Mouse (Mus musculus) layer of hippocampus, postnatal 14 days (tissue): ENCODE measurements around the gene Mrpl54. TPM values are rescaled to one million over a fixed set of nuclear protein-coding genes. Genes with fewer than 3 reads are reported as not detected.
"Not testable (repeated sequence)": the region's sequence is repeated elsewhere in the genome, so short reads cannot be mapped to it uniquely, and the experiment has no call there.

Experiments used
- DNase-seq, 2 experiments: peaks; one replicate each; pipeline ENCODE4 v3.0.0; 2021 to 2022; ENCODE audit warnings: low spot score in 2 of 2, mixed read lengths in 1 of 2
- microRNA-seq, 2 experiments: library from miRNA; unstranded; fragments of <30 nt; microRNA quantifications; one replicate each; pipeline ENCODE4 v1.2.0; 2021
- total RNA-seq, 2 experiments: library from RNA; stranded (reverse); gene quantifications; 2 replicates each; pipeline ENCODE4 v1.2.3; 2021

The Mrpl54 gene
- total RNA-seq, 2 experiments from 2014 or later, result 36.5 to 50.4 TPM

GRCm38 (mm10) chr10:81230438-81231332 lies 36.0 kb downstream of the Mrpl54 start, which contains the start of gene Atcay:
Gene Atcay (minus strand): TSS chr10:81230833.
- peak; percentile 77 to 89 for DNase-seq

GRCm38 (mm10) chr10:81229735-81230437 lies 36.8 kb downstream of the Mrpl54 start:
- no peak for DNase-seq

- not testable (repeated sequence) for DNase-seq
Measured at GRCm38 (mm10) chr10:81223731-81224130, 43.0 kb downstream of the Mrpl54 start.

- no peak for DNase-seq
Measured at GRCm38 (mm10) chr10:81221402-81222015, 45.2 kb downstream of the Mrpl54 start.

GRCm38 (mm10) chr10:81217964-81218363 lies 48.8 kb downstream of the Mrpl54 start:
- DNase-seq, result no peak

GRCm38 (mm10) chr10:81217267-81217666 lies 49.5 kb downstream of the Mrpl54 start:
- not testable (repeated sequence) for DNase-seq

- no peak for DNase-seq
Measured at GRCm38 (mm10) chr10:81216810-81217209, 49.9 kb downstream of the Mrpl54 start.

GRCm38 (mm10) chr10:81216260-81216659 lies 50.5 kb downstream of the Mrpl54 start:
- DNase-seq, result no peak

Small RNA genes within 50 kb of the gene (microRNA-seq; reads per million reads assigned to microRNA genes)
- gene Mir3057, result 52.5 to 74.2 reads per million in 2 experiments

Other genes with a start within 250 kb of the Mrpl54 start
- gene Diras1, start 241.3 kb downstream of the Mrpl54 start, total RNA-seq, result 100 to 1,000 TPM; 100 to 105 TPM
- gene Slc39a3, start 229.5 kb downstream of the Mrpl54 start, total RNA-seq, result 10 to 100 TPM; 63.9 to 70.2 TPM
- gene Sgta, start 206.8 kb downstream of the Mrpl54 start, total RNA-seq, result 100 to 1,000 TPM; 169 to 174 TPM
- 10 to 100 TPM; 52.6 TPM for gene Thop1, start 196.9 kb downstream of the Mrpl54 start, total RNA-seq
- gene Creb3l3, start 168.1 kb downstream of the Mrpl54 start, total RNA-seq, result under 1 TPM; 0.17 to 0.46 TPM
- gene Map2k2, start 161.0 kb downstream of the Mrpl54 start, total RNA-seq, result 100 to 1,000 TPM; 132 to 134 TPM
- gene Zbtb7a, start 131.7 kb downstream of the Mrpl54 start, total RNA-seq, result 10 to 100 TPM; 61.6 to 63.6 TPM
- gene Pias4, start 99.0 kb downstream of the Mrpl54 start, total RNA-seq, result 10 to 100 TPM; 25.9 to 28.1 TPM
- gene Eef2, start 90.3 kb downstream of the Mrpl54 start, total RNA-seq, result 1,000 to 10,000 TPM; 1,016 to 1,032 TPM
- 10 to 100 TPM; 59.7 to 60.4 TPM for gene Dapk3, start 83.9 kb downstream of the Mrpl54 start, total RNA-seq
- gene 4930442H23Rik, start 83.1 kb downstream of the Mrpl54 start, total RNA-seq, result not detected
- gene Nmrk2, start 64.9 kb downstream of the Mrpl54 start, total RNA-seq, result under 1 TPM in 1 of 2 experiments, not detected in 1; 0.26 TPM
- gene Atcay, start 36.1 kb downstream of the Mrpl54 start, total RNA-seq, result 100 to 1,000 TPM; 149 to 157 TPM
- gene Zfr2, start 33.8 kb downstream of the Mrpl54 start, total RNA-seq, result 10 to 100 TPM; 58.8 to 63.0 TPM
- 100 to 1,000 TPM; 246 to 268 TPM for gene Matk, start 14.0 kb downstream of the Mrpl54 start, total RNA-seq
- 10 to 100 TPM; 39.9 to 41.8 TPM for gene Apba3, start within 50 bp of the Mrpl54 start, total RNA-seq
- 1 to 10 TPM; 1.6 to 2.5 TPM for gene Tjp3, start 24.6 kb upstream of the Mrpl54 start, total RNA-seq
- gene Pip5k1c, start 26.0 kb upstream of the Mrpl54 start, total RNA-seq, result 100 to 1,000 TPM; 330 to 352 TPM
- gene Cactin, start 54.2 kb upstream of the Mrpl54 start, total RNA-seq, result 10 to 100 TPM; 22.4 to 25.8 TPM
- 1 to 10 TPM; 1.8 to 2.2 TPM for gene Tbxa2r, start 61.8 kb upstream of the Mrpl54 start, total RNA-seq
- gene Gipc3, start 76.3 kb upstream of the Mrpl54 start, total RNA-seq, result 1 to 10 TPM; 1.4 to 1.5 TPM
- 10 to 100 TPM; 24.0 to 40.0 TPM for gene Hmg20b, start 83.5 kb upstream of the Mrpl54 start, total RNA-seq
- gene Mfsd12, start 90.6 kb upstream of the Mrpl54 start, total RNA-seq, result 10 to 100 TPM; 40.8 to 45.8 TPM
- gene 4930404N11Rik, start 98.9 kb upstream of the Mrpl54 start, total RNA-seq, result 1 to 10 TPM in 1 of 2 experiments, under 1 TPM in 1; 0.92 to 1.0 TPM
- gene Fzr1, start 111.6 kb upstream of the Mrpl54 start, total RNA-seq, result 10 to 100 TPM; 68.6 to 73.2 TPM
- 10 to 100 TPM; 73.7 to 74.3 TPM for gene Dohh, start 117.5 kb upstream of the Mrpl54 start, total RNA-seq
- 1 to 10 TPM; 3.1 to 4.5 TPM for gene Gm48551, start 117.5 kb upstream of the Mrpl54 start, total RNA-seq
- 1 to 10 TPM; 2.8 to 5.4 TPM for gene Gm48552, start 122.1 kb upstream of the Mrpl54 start, total RNA-seq
- gene Smim24, start 126.1 kb upstream of the Mrpl54 start, total RNA-seq, result 1 to 10 TPM; 1.1 to 1.5 TPM
- 10 to 100 TPM; 66.7 to 70.9 TPM for gene Nfic, start 188.7 kb upstream of the Mrpl54 start, total RNA-seq
- gene Celf5, start 215.8 kb upstream of the Mrpl54 start, total RNA-seq, result 100 to 1,000 TPM; 266 to 272 TPM
- 10 to 100 TPM; 79.7 to 95.2 TPM for gene Ncln, start 229.5 kb upstream of the Mrpl54 start, total RNA-seq
- under 1 TPM; 0.39 to 0.57 TPM for gene S1pr4, start 233.2 kb upstream of the Mrpl54 start, total RNA-seq